Mouse (Mus musculus) ovary, adult 18-20 months (tissue): ENCODE results near the gene Cacna2d3.

ENCODE experiments used
- DNase-seq: peaks from one replicate; pipeline ENCODE4 v3.0.0; 2022; ENCODE audit warnings: low spot score, mixed read lengths

The Cacna2d3 gene

GRCm38 (mm10) chr14:29721488-29722385, at the start of gene Cacna2d3:
TSS of gene Cacna2d3 (minus strand) at chr14:29721864.
- DNase-seq: peak; percentile 70

- DNase-seq: no peak
Observed at GRCm38 (mm10) chr14:29769486-29769885, 47.8 kb upstream of the Cacna2d3 start.

GRCm38 (mm10) chr14:29752876-29753275, 31.2 kb upstream of the Cacna2d3 start:
- no peak for DNase-seq

DNA sequence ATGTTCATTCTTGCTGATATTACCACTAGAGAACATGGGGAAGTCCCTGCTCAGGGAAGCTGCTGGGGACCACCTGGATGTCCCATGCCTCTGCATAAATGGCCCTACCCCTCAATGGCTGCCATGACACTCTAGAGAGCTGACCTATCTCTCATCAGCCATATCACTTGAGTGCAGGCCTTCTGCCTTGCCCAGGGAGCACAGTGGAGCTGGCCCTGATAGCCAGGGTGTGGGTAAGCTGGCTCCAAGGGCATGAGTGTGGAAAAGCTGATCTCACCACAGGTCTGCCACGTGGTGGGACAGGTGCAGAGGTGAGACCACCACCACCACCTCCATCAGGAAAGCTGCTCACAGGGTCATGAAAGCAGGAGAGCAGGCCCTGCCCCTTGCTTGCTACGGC, 17.1 kb upstream of the Cacna2d3 start:
- DNase-seq: no peak

DNA sequence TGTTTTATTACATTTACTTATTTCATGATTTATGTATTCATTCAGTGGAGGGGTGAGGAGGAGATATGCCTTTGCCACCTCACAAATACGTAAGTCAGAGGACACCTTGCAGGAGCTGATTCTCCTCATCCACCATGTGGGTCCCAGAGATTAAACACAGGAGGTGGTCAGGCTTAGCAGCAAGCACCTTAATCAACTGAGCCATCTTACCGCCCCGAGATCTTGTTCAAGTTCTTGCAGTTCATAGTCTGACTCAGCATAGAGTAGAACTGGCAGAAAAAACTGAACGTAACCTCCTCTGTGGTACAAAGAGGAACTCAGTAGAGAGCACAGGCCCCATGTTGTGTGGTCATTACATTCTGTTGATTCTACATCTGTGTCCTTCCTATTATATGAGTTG, 8.6 kb upstream of the Cacna2d3 start:
- no peak for DNase-seq

- DNase-seq: no peak
Observed at GRCm38 (mm10) chr14:29729009-29729408, 7.3 kb upstream of the Cacna2d3 start.

DNA sequence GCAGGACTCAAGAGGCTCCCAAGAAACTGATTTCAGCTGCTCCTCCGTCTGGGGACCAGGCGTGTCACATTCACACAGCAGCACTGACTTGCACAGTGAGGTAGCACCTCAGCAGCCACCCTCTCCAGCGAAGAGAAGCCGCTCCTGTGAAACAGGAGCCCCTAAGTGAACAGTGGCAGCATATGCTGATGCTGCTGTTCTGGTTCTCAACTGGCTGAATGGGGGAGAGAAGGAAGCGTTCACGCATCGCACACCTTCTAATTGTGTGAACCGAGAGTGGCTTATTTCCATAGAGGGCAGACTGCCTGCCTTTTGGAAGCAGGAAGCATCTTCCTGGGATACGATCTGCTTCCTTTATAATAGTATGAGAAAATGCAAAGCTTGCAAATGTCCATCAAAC, 5.9 kb upstream of the Cacna2d3 start:
- DNase-seq: no peak

GRCm38 (mm10) chr14:29723267-29723666, 1.6 kb upstream of the Cacna2d3 start:
- DNase-seq: no peak

DNA sequence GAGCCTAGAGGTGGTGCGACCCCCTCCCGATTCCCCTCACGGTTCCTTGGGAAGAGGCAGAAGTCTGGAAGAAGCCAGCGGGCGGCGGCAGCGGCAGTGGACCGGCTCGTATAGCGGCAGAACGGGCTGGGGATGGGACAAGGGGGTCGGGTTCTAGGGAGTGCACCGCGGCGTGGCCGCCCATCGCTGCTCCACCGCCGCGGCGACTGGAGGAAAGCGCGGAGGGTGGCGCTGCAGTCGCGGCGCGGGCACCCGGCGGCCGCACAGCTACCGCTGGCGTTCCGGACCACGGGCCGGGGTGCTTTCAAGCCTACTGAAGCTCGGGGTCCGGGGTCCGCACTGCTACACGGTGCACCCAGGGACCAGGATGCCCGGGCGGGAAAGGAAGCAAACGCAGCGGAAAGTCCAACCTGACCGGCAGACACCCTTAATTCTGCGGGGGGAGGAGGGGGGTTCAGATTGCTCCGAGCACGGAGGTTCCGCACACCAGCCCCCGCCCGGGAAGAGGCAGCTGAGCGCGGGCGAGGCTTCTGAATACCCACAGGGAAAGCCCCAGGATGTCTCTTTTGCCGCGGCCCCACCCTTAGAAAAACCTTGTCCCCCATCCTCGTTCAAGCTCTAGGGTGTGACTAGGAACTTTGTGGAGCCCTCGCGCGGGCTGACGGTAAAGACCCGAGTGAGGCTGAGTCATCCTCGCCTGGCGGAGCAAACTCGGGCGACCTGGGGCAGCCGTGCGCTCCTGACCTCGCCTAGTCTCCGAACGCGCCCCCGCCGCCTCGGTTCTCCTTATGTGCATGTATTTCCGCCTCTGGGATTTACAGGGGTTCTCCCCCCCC, 940 bp upstream of the Cacna2d3 start:
- no peak for DNase-seq

- DNase-seq: no peak
Observed at GRCm38 (mm10) chr14:29721131-29721487, 555 bp downstream of the Cacna2d3 start.

- DNase-seq: no peak
Observed at GRCm38 (mm10) chr14:29720334-29720911, 1.2 kb downstream of the Cacna2d3 start.

DNA sequence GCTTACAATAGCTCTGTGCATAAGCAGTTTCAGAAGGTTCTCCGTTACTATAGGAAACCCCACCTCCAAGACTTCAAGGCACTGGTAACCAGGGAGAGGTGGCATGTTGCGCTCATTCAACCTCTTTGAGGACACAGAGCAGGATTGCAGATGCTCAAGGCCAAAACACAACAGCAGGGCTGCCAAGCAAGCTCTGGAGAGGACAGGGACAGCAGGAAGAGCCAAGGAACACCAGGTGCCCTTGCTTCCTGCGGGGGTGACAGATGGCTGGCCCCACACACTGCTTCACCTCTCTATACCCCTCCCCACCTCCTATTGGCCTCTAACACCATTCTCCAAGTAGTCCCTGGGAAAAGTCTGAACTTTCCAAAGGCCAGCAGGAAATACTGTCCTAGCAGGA, 9.0 kb downstream of the Cacna2d3 start:
- no peak for DNase-seq

GRCm38 (mm10) chr14:29707561-29708335, 13.9 kb downstream of the Cacna2d3 start:
- no peak for DNase-seq

- no peak for DNase-seq
Observed at GRCm38 (mm10) chr14:29702762-29703161, 18.9 kb downstream of the Cacna2d3 start.

- no peak for DNase-seq
Observed at GRCm38 (mm10) chr14:29696131-29696530, 25.5 kb downstream of the Cacna2d3 start.

DNA sequence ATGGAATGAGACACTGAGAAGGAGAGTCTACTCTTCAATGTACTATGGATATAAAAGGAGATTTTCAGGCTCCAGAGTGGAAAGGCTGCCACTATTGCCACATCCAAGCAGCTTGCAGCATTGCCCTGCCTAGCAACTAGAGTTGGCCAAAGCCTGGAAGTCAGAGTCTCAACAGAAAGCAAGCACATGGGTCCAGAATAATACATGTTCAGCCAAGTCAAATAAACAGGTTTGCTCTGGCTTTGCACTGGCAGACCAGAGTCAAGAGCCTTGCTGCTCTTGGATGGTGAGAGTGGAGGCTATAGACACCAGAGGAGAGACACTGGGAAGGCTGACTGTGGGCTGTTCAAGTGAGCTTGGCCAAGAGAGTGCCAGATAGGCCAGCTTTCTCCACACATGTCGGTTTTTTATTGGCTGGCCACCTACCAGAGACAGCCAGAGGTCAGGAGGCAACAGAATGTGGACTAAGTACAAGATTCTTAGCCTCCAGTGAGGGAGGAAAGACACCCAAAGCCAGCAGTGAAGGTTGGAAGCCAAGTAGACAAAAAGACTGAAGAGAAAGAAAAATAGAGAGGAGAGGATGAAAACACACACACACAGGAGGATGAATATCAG, 49.1 kb downstream of the Cacna2d3 start:
- no peak for DNase-seq

DNA sequence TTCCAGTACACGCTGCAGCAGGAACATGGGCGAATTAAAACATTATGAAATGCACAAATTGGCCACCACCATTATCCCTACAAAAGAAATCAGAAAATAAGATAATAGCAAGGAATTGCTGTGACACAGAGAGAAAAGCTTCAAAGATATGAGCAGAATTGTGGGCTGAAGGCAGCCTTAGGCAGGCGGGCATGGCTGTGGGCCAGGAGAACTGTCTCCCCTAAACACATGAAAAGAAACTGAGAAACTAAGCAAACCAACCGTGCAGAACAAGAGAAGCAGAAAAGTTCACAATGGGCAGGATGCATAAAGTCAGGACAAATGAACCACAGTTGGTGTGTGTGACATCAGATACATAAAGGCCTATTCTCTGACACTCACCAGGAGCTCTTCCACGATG, 51.8 kb downstream of the Cacna2d3 start:
- no peak for DNase-seq

GRCm38 (mm10) chr14:29657006-29657405, 64.7 kb downstream of the Cacna2d3 start:
- DNase-seq: no peak

DNA sequence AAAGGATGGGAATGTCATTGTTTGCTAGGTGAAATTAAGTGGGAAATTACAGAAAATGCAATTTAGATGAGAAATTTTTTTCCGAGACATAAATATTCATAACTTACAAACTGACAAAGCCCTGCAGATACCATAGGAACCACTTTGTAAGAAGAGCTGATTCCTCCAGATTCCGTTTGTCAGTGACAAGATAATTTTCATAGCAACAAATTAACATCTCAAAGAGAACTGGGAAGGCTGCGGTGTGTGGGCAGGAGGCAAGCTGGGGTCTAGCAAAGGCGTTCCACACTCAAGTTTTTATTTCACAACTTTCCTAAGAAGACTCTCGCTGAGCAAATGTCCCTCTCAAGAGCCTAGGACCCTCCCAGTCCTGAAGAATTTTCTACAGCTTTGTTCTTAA, 71.1 kb downstream of the Cacna2d3 start:
- DNase-seq: no peak

DNA sequence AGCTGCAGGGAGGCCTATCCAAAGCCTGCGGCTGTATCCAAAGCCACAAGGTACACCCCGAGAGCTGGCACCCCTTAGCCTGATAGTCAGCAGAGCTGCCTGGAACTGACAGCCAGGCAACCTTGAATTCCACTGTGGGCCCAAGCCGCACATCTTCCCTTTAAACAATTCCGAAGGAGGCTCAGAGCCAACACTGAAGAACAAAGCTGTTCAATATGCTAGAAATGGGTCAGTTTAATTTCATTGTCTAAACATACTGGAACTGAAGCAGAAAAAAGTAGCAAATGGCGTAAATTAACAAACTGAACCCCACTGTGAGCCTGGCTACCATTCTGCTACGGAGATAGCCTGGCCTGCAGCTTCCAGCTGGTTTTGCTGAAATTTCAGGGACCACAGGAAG, 72.9 kb downstream of the Cacna2d3 start:
- no peak for DNase-seq

- DNase-seq: no peak
Observed at GRCm38 (mm10) chr14:29645421-29645820, 76.2 kb downstream of the Cacna2d3 start.

DNA sequence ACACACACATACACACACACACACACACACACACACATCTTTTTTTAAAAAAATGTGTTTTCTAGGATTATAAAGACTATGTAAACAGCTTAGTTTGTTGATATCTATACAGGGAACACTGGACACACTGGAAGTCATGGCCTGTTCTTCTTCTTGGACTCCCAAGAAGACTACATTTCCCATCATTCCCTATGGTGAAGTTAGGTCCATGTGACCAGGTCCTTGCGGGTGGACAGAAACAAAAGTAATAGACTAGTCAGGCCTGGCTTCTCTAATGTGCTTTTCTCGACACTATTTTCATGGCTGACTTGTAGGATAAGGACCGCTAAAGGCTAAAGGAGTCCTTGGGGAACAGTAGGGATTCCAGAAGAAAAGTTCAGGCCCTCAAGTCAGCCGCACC, 78.4 kb downstream of the Cacna2d3 start:
- no peak for DNase-seq
